ENCODE assay signal across 21 mouse cellular contexts in genomic region chr3:97164477-97164876, GRCm38 (mm10). TPM values are rescaled to one million over a fixed set of nuclear protein-coding genes. Genes with fewer than 3 reads are reported as not detected.
DNase-seq lines count a peak whose midpoint lies in the region; ATAC-seq and TF ChIP-seq lines count a peak whose summit lies in the region.
"Had no signal": no experiment of that assay in that cellular context is flagged by ENCODE, and none has a peak within 500 bp of the region (broad histone marks: within the 10 kb centered on the region; RNA-seq: fewer than 3 reads in every experiment).

No protein-coding gene starts in this region.

- H3K9ac ChIP-seq in liver, embryonic 11.5 days (ENCODE audit: low read depth, low read length), result no peak overlapping the region
- H3K9ac ChIP-seq in liver, embryonic 15.5 days, result no peak overlapping the region
- H3K9ac ChIP-seq: embryonic facial prominence, embryonic 15.5 days; hindbrain, embryonic 14.5 days had no signal

- no peak for TF ChIP-seq POLR2A in thymus, adult 2 months (IDR thresholded peaks at IDR 0.05; ENCODE audit: control insufficient read depth, extremely low read depth, insufficient read depth, low read length, poor library complexity)

- no peak for TF ChIP-seq CTCF in thymus, adult 2 months (IDR thresholded peaks at IDR 0.05; ENCODE audit: borderline replicate concordance, control insufficient read depth, extremely low read depth, insufficient read depth, low read length, poor library complexity)

- peak; percentile 89 for ATAC-seq in liver, embryonic 11.5 days (replicated peaks; ENCODE audit: low FRiP score)
- peak; percentile 55; the same call in 1 of the 2 replicates for ATAC-seq in common myeloid progenitor, adult 5-6 weeks (replicated peaks; ENCODE audit: low read depth, poor library complexity, severe bottlenecking)
- peak; percentile 73 for ATAC-seq in liver, embryonic 15.5 days (ENCODE audit: insufficient read depth)
- ATAC-seq in megakaryocyte-erythroid progenitor cell, adult 5-6 weeks (replicated peaks; ENCODE audit: low FRiP score, low TSS enrichment, poor library complexity, severe bottlenecking), result peak; percentile 90
- ATAC-seq: forebrain, embryonic 14.5 days had no signal

- H3K4me3 ChIP-seq in liver, embryonic 11.5 days (ENCODE audit: low read depth, low read length), result no peak overlapping the region
- H3K4me3 ChIP-seq in liver, embryonic 15.5 days (replicated peaks), result no peak overlapping the region
- no peak overlapping the region for H3K4me3 ChIP-seq in thymus, adult 2 months (ENCODE audit: control insufficient read depth, insufficient read depth, low read length)
- H3K4me3 ChIP-seq: embryonic facial prominence, embryonic 15.5 days; erythroblast, embryonic 14.5 days; forebrain, embryonic 10.5 days; heart, adult 2 months; hindbrain, embryonic 10.5 days had no signal

- DNase-seq in liver, embryonic 11.5 days (ENCODE audit: low spot score), result no peak
- no peak for DNase-seq in liver
- no peak for DNase-seq in thymus, postnatal 4 days
- DNase-seq in thymus, adult 2 months, result no peak
- no peak for DNase-seq in embryo, embryonic 11 days
- DNase-seq: adrenal gland, adult 8-10 months; cerebellum, adult 18-20 months; cerebellum, adult 9-11 months; cerebellum, postnatal 36 days; gastrocnemius, postnatal 10 days; heart, adult 2 months had no signal

- no peak overlapping the region; the same call in 1 of the 2 replicates for H3K4me2 ChIP-seq in liver, embryonic 11.5 days
- no peak overlapping the region for H3K4me2 ChIP-seq in liver, embryonic 15.5 days
- H3K4me2 ChIP-seq: embryonic facial prominence, embryonic 15.5 days; heart, embryonic 11.5 days; hindbrain, embryonic 14.5 days had no signal

- H3K27ac ChIP-seq in liver, embryonic 11.5 days (ENCODE audit: low read depth, low read length), result peak overlapping the region; percentile 38; the same call in 1 of the 2 replicates
- H3K27ac ChIP-seq in liver, embryonic 15.5 days (replicated peaks), result no peak overlapping the region
- no peak overlapping the region for H3K27ac ChIP-seq in thymus, adult 2 months (ENCODE audit: control insufficient read depth, insufficient read depth, low read length)
- H3K27ac ChIP-seq: embryonic facial prominence, embryonic 15.5 days; forebrain, embryonic 10.5 days; heart, adult 2 months; hindbrain, embryonic 10.5 days; hindbrain, embryonic 14.5 days had no signal

- no peaks in the 10 kb centered on the region for H3K9me3 ChIP-seq in liver, embryonic 11.5 days (ENCODE audit: control insufficient read depth, low read length)
- H3K9me3 ChIP-seq in liver, embryonic 15.5 days (replicated peaks), result no peaks in the 10 kb centered on the region
- H3K9me3 ChIP-seq: embryonic facial prominence, embryonic 15.5 days; forebrain, embryonic 10.5 days; hindbrain, embryonic 10.5 days had no signal

- H3K4me1 ChIP-seq in liver, embryonic 11.5 days (replicated peaks; ENCODE audit: control insufficient read depth, insufficient read depth, low read length), result peaks cover 26% of the 10 kb centered on the region
- H3K4me1 ChIP-seq in liver, embryonic 15.5 days (replicated peaks), result peaks cover 22% of the 10 kb centered on the region
- H3K4me1 ChIP-seq in thymus, adult 2 months (replicated peaks; ENCODE audit: control insufficient read depth, insufficient read depth, low read length), result no peaks in the 10 kb centered on the region

- H3K36me3 ChIP-seq in liver, embryonic 11.5 days (ENCODE audit: control insufficient read depth, insufficient read depth, low read length), result peaks cover 8% of the 10 kb centered on the region; the same call in 1 of the 2 replicates
- H3K36me3 ChIP-seq in liver, embryonic 15.5 days (replicated peaks), result 0 out of 2 replicates have a peak, but pooled peaks cover 2% of the 10 kb centered on the region
- H3K36me3 ChIP-seq in thymus, adult 2 months (ENCODE audit: control insufficient read depth, insufficient read depth, low read length), result no peaks in the 10 kb centered on the region; the same call in 1 of the 2 replicates

- no peaks in the 10 kb centered on the region for H3K27me3 ChIP-seq in liver, embryonic 11.5 days (replicated peaks; ENCODE audit: control insufficient read depth, insufficient read depth, low read length)
- no peaks in the 10 kb centered on the region for H3K27me3 ChIP-seq in liver, embryonic 15.5 days
- H3K27me3 ChIP-seq in thymus, adult 2 months (ENCODE audit: control insufficient read depth, insufficient read depth, low read length), result no peaks in the 10 kb centered on the region
- H3K27me3 ChIP-seq: embryonic facial prominence, embryonic 15.5 days had no signal

- 41% methylated on average over 4 of the region's 4 CpGs for WGBS in liver, embryonic 11.5 days
- 23% methylated on average over 4 of the region's 4 CpGs for WGBS in liver, embryonic 15.5 days (ENCODE audit: insufficient replicate concordance)
- WGBS in thymus, adult 2 months, result 44% methylated on average over 4 of the region's 4 CpGs

RNA-seq across cellular contexts. Expression of gene Acp6, which starts 5.9 kb away (rescaled TPM):
- polyA plus RNA-seq in liver, embryonic 11.5 days (2014; fragmentation: Nextera tagmentation; extraction: Ambion mirVana), result 41.1 and 41.4 TPM in 2 replicates
- total RNA-seq in common myeloid progenitor, adult 5-6 weeks (2017), result 26.3 and 27.3 TPM in 2 replicates
- polyA plus RNA-seq in liver, embryonic 15.5 days (2015; fragmentation: Nextera tagmentation; extraction: Ambion mirVana), result 16.9 and 17.3 TPM in 2 replicates
- total RNA-seq in megakaryocyte-erythroid progenitor cell, adult 5-6 weeks (2014; fragmentation: Nextera tagmentation), result 52.5 and 68.5 TPM in 2 replicates
- 26.0 and 39.8 TPM in 2 replicates for total RNA-seq in megakaryocyte-erythroid progenitor cell, adult 5-6 weeks (2017)
- 45.1 and 49.3 TPM in 2 replicates for polyA plus RNA-seq in thymus, adult 2 months (2012; rRNA removed)
